Mouse (Mus musculus): ENCODE results near the gene Arfgap2. TPM values are rescaled to one million over a fixed set of nuclear protein-coding genes. Genes with fewer than 3 reads are reported as not detected.

Gene Arfgap2
- total RNA-seq, 2 experiments from 2014 or later = 56.3 to 62.4 TPM

GRCm38 (mm10) chr2:91258830-91259229, 5.9 kb upstream of the Arfgap2 start:
- no peak for DNase-seq (ENCODE audit: low spot score in 2 of 2)

- DNase-seq (ENCODE audit: low spot score in 2 of 2) = no peak
These were observed 5.3 kb upstream of the Arfgap2 start for GRCm38 (mm10) chr2:91259493-91259892.

- DNase-seq (ENCODE audit: low spot score in 2 of 2) = no peak
These were observed 798 bp upstream of the Arfgap2 start for GRCm38 (mm10) chr2:91263692-91264660.

- no peak for DNase-seq (ENCODE audit: low spot score in 2 of 2)
These were observed 3.3 kb downstream of the Arfgap2 start for GRCm38 (mm10) chr2:91268042-91268441.

- no peak for DNase-seq (ENCODE audit: low spot score in 2 of 2)
These were observed 3.9 kb downstream of the Arfgap2 start for GRCm38 (mm10) chr2:91268706-91269105.

- no peak for DNase-seq (ENCODE audit: low spot score in 2 of 2)
These were observed 4.9 kb downstream of the Arfgap2 start for GRCm38 (mm10) chr2:91269687-91270133.

- peak; percentile 63 to 76 for DNase-seq (ENCODE audit: low spot score in 2 of 2)
These were observed 14.1 kb downstream of the Arfgap2 start for GRCm38 (mm10) chr2:91278749-91279371.

- no peak for DNase-seq (ENCODE audit: low spot score in 2 of 2)
These were observed 14.6 kb downstream of the Arfgap2 start for GRCm38 (mm10) chr2:91279372-91279755.

GRCm38 (mm10) chr2:91281366-91281765, 16.6 kb downstream of the Arfgap2 start:
- no peak for DNase-seq (ENCODE audit: low spot score in 2 of 2)

GRCm38 (mm10) chr2:91283972-91284371, 19.2 kb downstream of the Arfgap2 start:
- no peak for DNase-seq (ENCODE audit: low spot score in 2 of 2)

GRCm38 (mm10) chr2:91284375-91285199, 19.8 kb downstream of the Arfgap2 start:
- peak; percentile 62 to 68 for DNase-seq (ENCODE audit: low spot score in 2 of 2)

GRCm38 (mm10) chr2:91285885-91286505, 21.2 kb downstream of the Arfgap2 start:
- peak; percentile 84 to 88 for DNase-seq (ENCODE audit: low spot score in 2 of 2)

GRCm38 (mm10) chr2:91287563-91287962, 22.8 kb downstream of the Arfgap2 start:
- no peak for DNase-seq (ENCODE audit: low spot score in 2 of 2)

- peak; percentile 49 to 57 for DNase-seq (ENCODE audit: low spot score in 2 of 2)
These were observed 26.6 kb downstream of the Arfgap2 start for GRCm38 (mm10) chr2:91291197-91292007.

GRCm38 (mm10) chr2:91294226-91294625, 29.5 kb downstream of the Arfgap2 start:
- no peak for DNase-seq (ENCODE audit: low spot score in 2 of 2)

GRCm38 (mm10) chr2:91295895-91296294, 31.1 kb downstream of the Arfgap2 start:
- DNase-seq (ENCODE audit: low spot score in 2 of 2) = no peak

GRCm38 (mm10) chr2:91299156-91299555, 34.4 kb downstream of the Arfgap2 start:
- DNase-seq (ENCODE audit: low spot score in 2 of 2) = no peak

- no peak for DNase-seq (ENCODE audit: low spot score in 2 of 2)
These were observed 36.0 kb downstream of the Arfgap2 start for GRCm38 (mm10) chr2:91300784-91301183.

GRCm38 (mm10) chr2:91301836-91302235, 37.1 kb downstream of the Arfgap2 start:
- DNase-seq (ENCODE audit: low spot score in 2 of 2) = no peak

GRCm38 (mm10) chr2:91302845-91303244, 38.1 kb downstream of the Arfgap2 start:
- no peak for DNase-seq (ENCODE audit: low spot score in 2 of 2)
